ENCODE assay signal across 19 mouse cellular contexts in genomic region chr8:22226361-22226760, GRCm38 (mm10). TPM values are rescaled to one million over a fixed set of nuclear protein-coding genes. Genes with fewer than 3 reads are reported as not detected.
A peak's percentile ranks its signal among the peaks of the same experiment; 100 is the strongest.
DNase-seq lines count a peak whose midpoint lies in the region; ATAC-seq and TF ChIP-seq lines count a peak whose summit lies in the region.
"Had no signal": no experiment of that assay in that cellular context is flagged by ENCODE, and none has a peak within 500 bp of the region (broad histone marks: within the 10 kb centered on the region; RNA-seq: fewer than 3 reads in every experiment).

No protein-coding gene starts in this region.

- H3K4me3 ChIP-seq in heart, embryonic 16.5 days (ENCODE audit: low read length): no peak overlapping the region
- H3K4me3 ChIP-seq in lung, embryonic 14.5 days (ENCODE audit: low read depth, low read length): no peak overlapping the region
- no peak overlapping the region for H3K4me3 ChIP-seq in intestine, embryonic 16.5 days (ENCODE audit: low read length)
- H3K4me3 ChIP-seq: myocyte had no signal

- no peaks in the 10 kb centered on the region for H3K9me3 ChIP-seq in heart, embryonic 16.5 days (replicated peaks; ENCODE audit: control insufficient read depth, low read length)
- no peaks in the 10 kb centered on the region for H3K9me3 ChIP-seq in lung, embryonic 14.5 days (ENCODE audit: low read depth, low read length)
- no peaks in the 10 kb centered on the region for H3K9me3 ChIP-seq in intestine, embryonic 16.5 days (ENCODE audit: control insufficient read depth, low read length)
- H3K9me3 ChIP-seq: midbrain, embryonic 10.5 days had no signal

- DNase-seq in heart, postnatal 4 days: no peak
- peak; percentile 6 for DNase-seq in lung, embryonic 14.5 days
- no peak for DNase-seq in lung, postnatal 14 days
- peak; percentile 55 for DNase-seq in fat pad, adult 2 months (ENCODE audit: extremely low read depth, low read depth, low spot score)
- no peak for DNase-seq in layer of hippocampus, postnatal 25 days (ENCODE audit: extremely low spot score in 1 of 2, low spot score in 1 of 2)
- DNase-seq in adrenal gland, adult (ENCODE audit: inconsistent age in 2 of 2, low spot score in 1 of 2): no peak
- DNase-seq: cerebellum, adult 9-11 months; layer of hippocampus, postnatal 36 days had no signal

- ATAC-seq in heart, embryonic 16.5 days (replicated peaks; ENCODE audit: extremely low read depth, insufficient read depth, low FRiP score): no peak
- 0 out of 2 replicates have a peak, but pooled peaks have one; percentile 30 for ATAC-seq in lung, embryonic 14.5 days (ENCODE audit: insufficient read depth)
- peak; percentile 45 for ATAC-seq in intestine, embryonic 16.5 days

- H3K36me3 ChIP-seq in heart, embryonic 16.5 days (ENCODE audit: control insufficient read depth, insufficient read depth): peaks cover 11% of the 10 kb centered on the region; the same call in 1 of the 2 replicates
- H3K36me3 ChIP-seq in lung, embryonic 14.5 days (ENCODE audit: insufficient read depth): 0 out of 2 replicates have a peak, but pooled peaks cover 4% of the 10 kb centered on the region
- H3K36me3 ChIP-seq in intestine, embryonic 16.5 days (ENCODE audit: control insufficient read depth, insufficient read depth, low read length): no peaks in the 10 kb centered on the region

- H3K9ac ChIP-seq in heart, embryonic 16.5 days (ENCODE audit: low read length): no peak overlapping the region
- no peak overlapping the region for H3K9ac ChIP-seq in lung, embryonic 14.5 days
- H3K9ac ChIP-seq in intestine, embryonic 16.5 days (ENCODE audit: low read depth, low read length): no peak overlapping the region

- no peak for TF ChIP-seq CTCF in lung, embryonic 14.5 days (IDR thresholded peaks at IDR 0.05; ENCODE audit: low read depth)

- peak overlapping the region; percentile 58 for H3K27ac ChIP-seq in heart, embryonic 16.5 days (ENCODE audit: low read length)
- peak overlapping the region; percentile 36; the same call in 1 of the 2 replicates for H3K27ac ChIP-seq in lung, embryonic 14.5 days (ENCODE audit: low read depth)
- H3K27ac ChIP-seq in intestine, embryonic 16.5 days (ENCODE audit: low read length): peak overlapping the region; percentile 36; the same call in 1 of the 2 replicates
- H3K27ac ChIP-seq: forebrain, embryonic 13.5 days had no signal

- H3K4me2 ChIP-seq in heart, embryonic 16.5 days (ENCODE audit: low read depth, low read length): peak overlapping the region; percentile 97
- H3K4me2 ChIP-seq in lung, embryonic 14.5 days: peak overlapping the region; percentile 90; the same call in 1 of the 2 replicates
- no peak overlapping the region; the same call in 1 of the 2 replicates for H3K4me2 ChIP-seq in intestine, embryonic 16.5 days (ENCODE audit: low read depth, low read length)

- H3K4me1 ChIP-seq in heart, embryonic 16.5 days (ENCODE audit: control insufficient read depth, insufficient read depth, low read length): peaks cover 4% of the 10 kb centered on the region; the same call in 1 of the 2 replicates
- no peaks in the 10 kb centered on the region for H3K4me1 ChIP-seq in lung, embryonic 14.5 days (ENCODE audit: insufficient read depth)
- H3K4me1 ChIP-seq in intestine, embryonic 16.5 days (ENCODE audit: control insufficient read depth, insufficient read depth, low read length): peaks cover 5% of the 10 kb centered on the region; the same call in 1 of the 2 replicates

- WGBS in heart, embryonic 16.5 days: 49% methylated on average over 8 of the region's 8 CpGs
- 46% methylated on average over 8 of the region's 8 CpGs for WGBS in lung, embryonic 14.5 days
- WGBS in intestine, embryonic 16.5 days: 48% methylated on average over 8 of the region's 8 CpGs

- H3K27me3 ChIP-seq in heart, embryonic 16.5 days (ENCODE audit: control insufficient read depth, insufficient read depth, low read length): no peaks in the 10 kb centered on the region
- no peaks in the 10 kb centered on the region for H3K27me3 ChIP-seq in lung, embryonic 14.5 days (ENCODE audit: insufficient read depth, low read length)
- 0 out of 2 replicates have a peak, but pooled peaks cover 2% of the 10 kb centered on the region for H3K27me3 ChIP-seq in intestine, embryonic 16.5 days (replicated peaks; ENCODE audit: control insufficient read depth, insufficient read depth, low read length)

RNA-seq across cellular contexts. Expression of gene Thsd1, which starts 0.8 kb away (rescaled TPM):
- polyA plus RNA-seq in heart, embryonic 16.5 days (2015; fragmentation: Nextera tagmentation; extraction: Ambion mirVana): 13.2 and 16.1 TPM in 2 replicates
- 10 to 100 TPM; 14.4 to 14.6 TPM for total RNA-seq in heart, postnatal 4 days (2021)
- 32.5 and 33.6 TPM in 2 replicates for polyA plus RNA-seq in lung, embryonic 14.5 days (2014; fragmentation: Nextera tagmentation; extraction: Ambion mirVana)
- 7.2 and 7.8 TPM in 2 replicates for polyA plus RNA-seq in intestine, embryonic 16.5 days (2015; fragmentation: Nextera tagmentation; extraction: Ambion mirVana)
- total RNA-seq in layer of hippocampus, postnatal 25 days (2021): 1 to 10 TPM; 3.7 to 4.1 TPM

RNA-seq across cellular contexts. Expression of gene Vps36, which starts 33.8 kb away (rescaled TPM):
- 21.6 and 21.7 TPM in 2 replicates for polyA plus RNA-seq in heart, embryonic 16.5 days (2015; fragmentation: Nextera tagmentation; extraction: Ambion mirVana)
- 10 to 100 TPM; 31.4 to 34.2 TPM for total RNA-seq in heart, postnatal 4 days (2021)
- 52.1 and 55.6 TPM in 2 replicates for polyA plus RNA-seq in lung, embryonic 14.5 days (2014; fragmentation: Nextera tagmentation; extraction: Ambion mirVana)
- polyA plus RNA-seq in intestine, embryonic 16.5 days (2015; fragmentation: Nextera tagmentation; extraction: Ambion mirVana): 28.9 and 34.0 TPM in 2 replicates
- 10 to 100 TPM; 28.0 to 30.9 TPM for total RNA-seq in layer of hippocampus, postnatal 25 days (2021)

RNA-seq across cellular contexts. Expression of gene Ckap2, which starts 40.7 kb away (rescaled TPM):
- polyA plus RNA-seq in heart, embryonic 16.5 days (2015; fragmentation: Nextera tagmentation; extraction: Ambion mirVana): 29.1 and 37.4 TPM in 2 replicates
- 10 to 100 TPM; 32.1 to 34.8 TPM for total RNA-seq in heart, postnatal 4 days (2021)
- polyA plus RNA-seq in lung, embryonic 14.5 days (2014; fragmentation: Nextera tagmentation; extraction: Ambion mirVana): 65.5 and 68.2 TPM in 2 replicates
- polyA plus RNA-seq in intestine, embryonic 16.5 days (2015; fragmentation: Nextera tagmentation; extraction: Ambion mirVana): 27.9 and 33.0 TPM in 2 replicates
- total RNA-seq in layer of hippocampus, postnatal 25 days (2021): 1 to 10 TPM; 1.4 to 1.9 TPM

RNA-seq across cellular contexts. Expression of gene Tpte, which starts 56.9 kb away (rescaled TPM):
- polyA plus RNA-seq in heart, embryonic 16.5 days (2015; fragmentation: Nextera tagmentation; extraction: Ambion mirVana): not detected in 2 replicates
- not detected for total RNA-seq in heart, postnatal 4 days (2021)
- not detected in 2 replicates for polyA plus RNA-seq in lung, embryonic 14.5 days (2014; fragmentation: Nextera tagmentation; extraction: Ambion mirVana)
- 0.05 TPM in 1 of 2 replicates, not detected in the other for polyA plus RNA-seq in intestine, embryonic 16.5 days (2015; fragmentation: Nextera tagmentation; extraction: Ambion mirVana)
- not detected for total RNA-seq in layer of hippocampus, postnatal 25 days (2021)
- total RNA-seq: adrenal gland, adult 2 months; gastrocnemius, adult 18-20 months; layer of hippocampus, postnatal 36 days; liver, adult 2 months had no signal
- polyA plus RNA-seq: embryonic facial prominence, embryonic 11.5 days; forebrain, embryonic 13.5 days; hindbrain, embryonic 11.5 days; kidney, embryonic 14.5 days; liver, adult 2 months; midbrain, embryonic 10.5 days; myocyte had no signal

Comparison
In these comparisons a context has a peak if more than half of its experiments do, and no peak if none do; other contexts are left out.
1. DNase-seq: peak in lung, embryonic 14.5 days (single experiment) and fat pad, adult 2 months (single experiment); none in heart, postnatal 4 days (single experiment), lung, postnatal 14 days (single experiment), layer of hippocampus, postnatal 25 days (0 of 2) and adrenal gland, adult (0 of 2).
2. Peak in every context shown above with its lines, with median percentiles within 50 percentile points of each other: H3K27ac ChIP-seq.